Mouse (Mus musculus): ENCODE results near the gene Adarb1.

DNA sequence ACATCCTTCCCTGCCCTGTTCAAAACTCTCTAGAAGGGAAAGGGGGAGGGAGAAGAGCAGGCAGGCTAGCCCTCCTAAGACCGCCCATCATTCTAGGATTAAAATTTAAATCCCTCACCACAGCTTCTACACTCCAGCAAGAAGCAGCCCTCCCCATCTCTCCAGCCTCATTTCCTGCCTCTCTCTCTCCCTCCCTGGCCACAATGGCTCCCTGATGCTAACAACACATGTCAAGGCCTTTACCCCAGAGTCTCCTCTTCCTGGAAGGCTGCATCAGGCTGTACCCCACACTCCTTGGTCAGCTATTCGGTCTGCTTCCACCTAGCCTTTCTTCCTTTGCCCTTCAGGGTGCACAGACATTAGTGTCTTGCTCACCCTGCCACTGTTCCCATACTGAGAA, 4.3 kb downstream of the Adarb1 start:
- no peak for TF ChIP-seq CTCF (IDR thresholded peaks at IDR 0.05)
- no peak for TF ChIP-seq POLR2A (IDR thresholded peaks at IDR 0.05; ENCODE audit: insufficient read depth, low read depth, low read length)
- no peak for TF ChIP-seq EP300 (IDR thresholded peaks at IDR 0.05; ENCODE audit: insufficient read depth, low read depth, low read length)

Data from heart, adult 2 months (tissue).